Mouse (Mus musculus) thymus, postnatal 10 days (tissue): ENCODE measurements around the gene Stat5a.
A peak's percentile ranks its signal among the peaks of the same experiment; 100 is the strongest.

ENCODE experiments used
- DNase-seq, 2 experiments: peaks; one replicate each; pipeline ENCODE4 v3.0.0; 2021; ENCODE audit warnings: low spot score in 2 of 2

Stat5a gene

DNA sequence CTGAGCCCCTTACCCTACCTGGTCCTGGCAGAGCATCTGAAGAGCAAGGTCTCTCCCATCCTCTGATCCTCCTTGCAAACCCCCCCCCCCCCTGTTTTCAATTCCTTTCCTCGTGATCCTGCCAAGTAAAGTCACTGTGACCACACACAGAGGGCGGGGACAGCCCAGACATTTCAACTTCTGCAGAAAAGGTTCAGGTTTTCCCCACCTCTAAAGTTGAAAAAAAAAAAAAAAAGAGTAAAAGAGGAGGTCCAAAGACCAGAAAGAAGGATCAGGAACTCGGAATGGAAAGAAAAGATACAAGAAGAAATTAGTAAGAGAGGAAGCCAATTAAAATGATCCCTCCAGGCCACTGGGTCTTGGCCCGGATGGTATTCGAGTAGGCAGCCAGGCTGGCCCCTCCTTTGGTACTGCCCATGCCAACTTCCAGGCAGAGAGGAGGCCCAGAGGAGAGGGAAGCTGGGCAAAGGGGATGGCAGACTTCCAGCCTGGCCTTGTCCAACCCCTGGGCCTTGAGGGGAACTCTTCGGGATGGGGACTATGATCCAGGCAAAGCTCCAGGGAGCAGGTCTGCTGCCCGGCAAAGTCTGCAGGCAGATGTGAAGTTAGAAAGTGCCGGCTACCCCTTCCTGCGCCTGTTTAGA, at the start of gene Stat5a:
Stat5a (plus strand) TSS at position 417 of the 644 bp plus-strand sequence.
- no peak for DNase-seq

DNA sequence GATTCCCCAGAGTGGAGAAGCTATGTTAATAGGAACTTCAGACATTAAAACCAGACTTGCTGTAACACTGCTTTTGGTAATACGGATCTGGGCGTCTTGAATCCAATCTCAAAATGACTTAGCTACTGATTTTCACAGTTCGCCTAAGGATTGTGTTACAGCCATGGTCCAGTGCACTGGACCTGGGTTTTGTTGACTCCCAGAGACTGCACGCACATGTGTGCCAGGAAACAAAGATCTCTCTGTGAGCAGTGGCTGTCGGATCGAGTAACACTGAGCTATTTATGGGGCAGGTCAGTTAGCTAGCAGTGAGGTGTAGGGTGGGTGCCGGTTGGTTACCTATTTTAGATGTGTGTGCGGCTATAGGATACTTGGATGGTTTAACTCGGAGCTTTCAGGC, 48.6 kb upstream of the Stat5a start:
- DNase-seq = no peak

DNA sequence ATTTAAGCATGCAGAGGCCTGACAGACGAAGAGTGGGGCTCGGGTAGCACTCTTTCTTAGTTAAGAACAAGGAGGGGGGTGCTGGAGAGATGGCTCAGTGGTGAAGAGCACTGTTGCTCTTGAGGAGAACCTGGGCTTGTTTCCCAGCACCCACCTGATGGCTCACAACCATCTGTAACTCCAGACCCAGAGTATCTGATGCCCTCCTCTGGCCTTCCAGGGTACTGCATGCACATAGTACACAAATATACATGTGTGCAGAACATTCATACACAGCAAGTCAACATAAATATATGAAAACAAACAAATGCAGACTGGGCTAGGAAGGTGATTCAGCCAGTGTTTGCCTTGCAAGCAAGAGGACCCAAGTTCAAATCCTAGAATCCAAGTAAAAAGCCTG, 48.0 kb upstream of the Stat5a start:
- DNase-seq = no peak

DNA sequence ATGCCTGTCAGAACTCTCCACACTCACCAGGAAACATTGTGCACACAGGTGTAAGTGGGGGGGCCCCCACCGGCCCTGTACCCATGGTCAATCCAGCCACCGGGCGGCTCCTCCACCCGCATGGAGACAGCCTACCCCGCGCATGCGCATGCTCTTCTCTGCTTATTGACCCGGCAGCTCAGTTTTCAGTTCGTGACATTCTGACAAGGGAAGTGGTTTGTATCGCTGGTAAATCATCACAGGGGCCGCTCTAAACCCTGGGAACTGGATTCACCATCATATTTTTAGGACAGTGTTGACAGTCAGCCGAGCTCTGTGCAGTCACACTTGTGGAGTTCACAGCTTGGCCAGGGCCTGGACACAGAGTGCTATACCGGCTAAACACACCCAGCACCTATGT, 44.7 kb upstream of the Stat5a start:
- DNase-seq = peak; percentile 73 to 80

DNA sequence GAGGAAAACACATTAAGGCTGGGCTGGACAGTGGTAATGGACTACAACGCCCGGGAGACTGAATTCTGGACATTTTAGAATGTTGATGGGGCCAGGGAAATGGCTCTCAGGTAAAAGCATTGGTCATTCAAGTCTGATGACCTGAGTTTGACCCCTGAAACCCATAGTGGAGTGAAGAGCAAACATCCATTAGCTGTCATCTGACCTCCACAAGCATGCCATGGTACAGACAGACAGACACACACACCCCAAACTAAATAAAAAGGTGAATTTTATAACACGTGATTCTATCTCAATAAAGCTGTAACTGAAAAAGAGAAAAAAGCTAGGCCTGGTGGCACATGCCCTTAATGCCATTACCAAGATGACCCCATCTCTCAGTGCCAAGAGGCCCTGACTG, 42.8 kb upstream of the Stat5a start:
- no peak for DNase-seq

DNA sequence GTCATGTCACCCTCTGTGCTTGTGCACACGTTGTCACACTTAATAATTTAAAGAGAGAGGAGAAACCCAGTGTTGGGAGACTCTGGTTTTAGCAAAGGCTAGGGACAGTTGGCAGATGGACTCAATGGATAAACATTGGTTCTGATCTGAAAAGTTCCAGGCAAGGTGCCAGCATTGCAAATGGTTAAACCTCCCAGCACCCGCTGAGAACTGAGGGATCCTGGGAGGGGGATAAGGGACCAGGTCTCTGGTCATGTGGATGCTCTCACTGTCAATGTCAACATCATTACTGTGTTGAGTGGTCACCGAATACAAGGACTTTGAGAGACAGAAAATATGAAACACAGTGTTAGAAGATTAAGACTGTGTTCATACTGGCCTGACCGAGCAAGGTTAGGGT, 42.4 kb upstream of the Stat5a start:
- DNase-seq = no peak

DNA sequence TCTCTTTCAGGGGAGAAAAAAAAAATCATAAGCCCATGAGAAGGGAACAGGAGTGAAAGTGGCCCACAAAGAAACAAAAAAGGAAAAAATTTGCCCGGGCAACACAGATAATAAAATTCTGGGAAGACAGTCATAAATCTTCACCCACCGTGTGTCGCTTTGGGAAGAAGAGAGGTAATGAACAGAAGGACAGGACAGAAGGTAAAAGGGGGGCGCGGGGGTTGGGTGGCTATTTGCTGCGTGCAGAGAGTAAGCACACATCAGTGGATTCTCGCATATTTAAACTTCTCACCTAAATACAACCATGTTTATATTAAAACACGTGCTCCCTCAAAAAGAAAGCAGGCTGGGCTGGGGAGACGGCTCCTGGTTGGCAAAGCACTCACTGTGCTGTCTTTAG, 41.8 kb upstream of the Stat5a start:
- no peak for DNase-seq

DNA sequence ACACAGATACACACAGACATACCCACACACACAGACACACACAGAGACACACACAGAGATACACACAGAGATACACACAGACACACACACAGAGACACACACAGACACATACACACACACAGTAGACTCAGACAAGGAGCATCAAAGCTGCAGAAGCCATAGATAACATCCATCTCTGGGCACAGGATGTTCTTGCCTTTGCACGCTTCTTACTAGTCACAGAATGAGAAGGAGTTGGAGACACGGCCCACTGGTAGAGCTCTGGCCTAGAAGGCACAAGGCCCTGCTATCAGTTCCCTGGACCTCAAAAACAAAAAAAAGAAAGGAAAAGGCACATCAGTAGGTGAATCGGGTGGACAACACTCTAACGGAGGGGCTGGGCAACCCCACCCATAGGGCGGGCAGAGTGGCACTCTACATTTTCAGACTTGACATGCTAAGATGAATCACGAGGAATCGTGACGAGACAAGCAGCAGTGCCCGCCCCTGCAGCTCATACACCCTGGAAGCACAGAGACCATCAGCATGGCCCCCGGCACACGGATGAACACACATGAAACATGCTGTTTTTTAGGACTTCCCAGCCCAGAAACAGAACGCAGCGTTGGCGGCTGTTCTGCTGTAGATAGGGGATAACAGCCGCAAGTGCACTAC, 40.7 kb upstream of the Stat5a start:
- no peak for DNase-seq

DNA sequence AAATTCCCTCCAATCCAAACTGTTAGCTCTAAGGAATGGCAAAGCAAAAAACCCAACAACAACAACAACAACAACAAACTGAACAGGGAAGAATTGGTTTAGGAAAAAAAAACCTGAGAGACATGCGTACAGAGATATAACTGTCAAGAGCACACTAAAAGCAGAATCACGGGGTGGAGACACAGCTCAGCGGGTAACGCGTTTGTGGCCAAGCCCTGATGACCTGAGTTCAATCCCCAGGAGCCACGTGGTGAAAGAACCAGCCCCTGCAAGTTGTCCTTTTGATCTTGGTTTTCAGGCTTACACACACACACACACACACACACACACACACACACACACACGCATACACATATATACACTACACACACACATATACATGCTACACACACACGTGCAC, 40.1 kb upstream of the Stat5a start:
- no peak for DNase-seq

DNA sequence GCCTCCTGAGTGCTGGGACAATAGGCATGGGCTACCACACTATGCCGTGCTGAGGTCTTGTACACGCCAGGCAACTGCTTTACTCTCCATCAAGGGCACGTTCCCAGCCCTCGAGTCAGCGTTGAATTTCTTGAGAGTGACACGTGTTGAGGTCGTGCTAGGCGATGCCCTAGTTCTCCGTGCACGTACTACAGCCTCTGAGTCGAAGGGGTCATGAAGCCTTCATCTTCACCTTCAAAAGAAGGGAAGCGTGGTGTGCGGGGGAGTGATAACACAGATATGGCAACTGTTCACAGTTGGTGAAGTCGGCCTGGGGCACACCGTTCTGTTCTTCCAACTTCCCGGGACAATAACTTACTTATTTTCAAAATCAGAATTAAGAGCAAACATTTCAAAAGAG, 39.5 kb upstream of the Stat5a start:
- peak; percentile 61 to 74 for DNase-seq

DNA sequence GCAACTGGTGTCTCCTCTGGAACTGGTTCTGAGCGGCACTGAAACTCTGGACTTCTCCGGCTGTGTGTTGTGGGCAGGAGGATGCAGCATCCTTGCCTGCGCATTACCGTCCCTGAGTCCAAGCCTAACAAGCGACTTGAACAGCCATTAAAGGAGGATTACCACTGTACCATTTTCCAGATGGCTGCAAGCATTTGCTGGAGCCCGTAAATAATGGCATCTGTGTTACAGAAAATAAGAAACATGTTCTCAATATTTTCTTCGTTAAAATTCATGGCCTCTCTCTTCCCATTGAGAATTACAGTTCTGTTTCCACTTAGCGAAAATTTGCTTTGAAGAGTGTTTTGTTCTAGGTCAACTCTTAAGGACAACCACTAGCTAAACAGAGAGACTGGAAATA, 39.1 kb upstream of the Stat5a start:
- DNase-seq = no peak

DNA sequence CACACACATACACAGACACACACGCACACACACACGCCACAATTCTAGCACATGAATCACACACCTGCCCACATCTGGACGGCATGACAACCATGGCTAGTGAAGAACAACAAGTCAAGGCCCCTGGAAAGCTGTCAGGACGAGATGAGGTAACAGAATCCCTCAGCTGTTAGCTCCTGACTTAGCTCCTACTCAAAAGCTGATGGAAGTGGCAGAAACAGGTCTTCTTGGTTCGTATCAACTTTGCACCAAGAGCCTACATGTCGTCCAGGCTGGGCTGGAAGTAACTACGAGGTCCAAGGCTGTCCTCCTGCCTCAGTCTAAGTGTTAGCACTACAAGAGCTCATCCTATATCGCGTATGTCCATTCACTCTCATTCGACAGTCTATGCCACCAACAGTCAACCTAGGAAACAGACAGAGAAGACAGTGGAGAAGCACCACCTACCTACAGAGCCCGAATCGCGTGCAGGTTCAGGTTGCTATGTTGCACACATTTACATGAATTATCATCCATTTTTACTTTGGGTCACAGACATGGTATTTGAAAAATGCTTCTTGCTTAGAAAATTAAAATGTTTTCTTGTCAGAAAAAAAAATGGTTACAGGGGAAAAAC, 37.4 kb upstream of the Stat5a start:
- no peak for DNase-seq

DNA sequence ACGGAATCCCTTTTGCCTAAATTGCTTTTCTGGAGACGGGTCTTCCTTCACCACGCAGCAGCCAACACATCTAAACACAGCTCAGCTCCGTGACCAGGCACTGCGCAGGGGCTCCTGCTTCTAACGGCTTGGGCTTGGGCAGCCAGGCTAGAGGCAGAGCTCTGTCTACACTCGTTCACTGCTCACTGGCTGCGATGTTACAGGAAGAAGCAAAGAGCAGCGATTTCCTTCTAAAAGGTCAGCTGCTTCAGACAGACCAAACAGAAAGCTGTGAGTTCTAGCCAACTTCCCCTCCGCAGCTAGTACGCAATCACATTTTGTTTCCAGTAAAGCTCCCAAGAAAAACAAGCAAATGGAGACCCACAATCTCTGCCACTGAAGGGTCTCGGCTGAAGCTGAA, 36.8 kb upstream of the Stat5a start:
- peak; percentile 48 to 57 for DNase-seq

DNA sequence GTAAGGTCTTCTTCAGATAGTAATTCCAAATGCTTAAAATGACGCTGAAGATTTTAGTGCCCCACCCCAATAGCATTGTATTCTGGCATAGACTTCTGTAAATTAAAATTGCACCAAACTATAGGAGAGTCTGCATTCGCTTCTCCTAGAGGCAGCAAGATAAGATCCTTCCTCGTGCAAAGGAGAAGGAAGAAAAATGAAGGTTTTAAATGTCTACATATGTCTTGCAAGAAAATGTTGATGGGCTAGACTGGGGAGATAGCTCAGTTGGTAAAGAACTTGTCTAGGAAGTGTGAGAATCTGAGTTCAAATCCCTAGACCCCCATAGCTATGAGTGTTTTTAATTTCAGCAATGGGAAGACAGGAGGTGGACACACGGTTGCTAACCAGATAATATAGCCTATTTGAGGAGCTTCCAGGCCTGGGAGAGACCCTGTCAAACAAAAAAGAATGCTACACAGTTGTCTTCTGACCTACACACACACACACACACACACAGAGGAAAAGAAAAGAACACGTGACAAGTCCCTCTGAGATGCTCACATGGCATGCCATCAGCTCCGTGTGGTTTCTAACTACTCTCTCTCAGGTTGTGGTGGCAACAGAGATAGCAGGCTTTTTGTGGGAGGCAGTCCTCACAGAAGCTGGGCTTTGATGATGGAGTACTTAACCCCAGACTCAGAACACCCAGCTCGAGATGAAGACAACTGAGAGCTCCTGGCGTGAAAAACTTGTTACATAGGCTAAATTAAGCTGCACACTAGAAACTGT, 35.4 kb upstream of the Stat5a start:
- peak; percentile 64 to 78 for DNase-seq

DNA sequence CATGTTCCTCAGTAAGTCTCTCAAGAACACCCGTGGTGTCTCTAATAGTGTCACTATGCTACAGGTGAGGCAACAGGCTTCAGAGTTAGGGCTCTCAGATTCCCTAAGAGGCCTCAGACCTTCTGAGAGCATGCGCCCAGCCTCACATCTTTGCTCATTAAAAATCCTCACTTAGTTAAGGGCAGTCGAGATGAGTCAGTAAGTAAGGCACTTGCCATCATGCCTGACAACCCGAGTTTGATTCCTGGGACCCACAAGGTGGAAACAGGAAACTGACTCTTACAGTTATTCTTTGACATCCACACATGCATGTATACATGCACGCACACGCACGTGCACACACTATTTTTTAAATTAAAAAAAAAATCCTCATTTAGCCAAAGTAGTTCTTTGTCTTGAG, 34.7 kb upstream of the Stat5a start:
- DNase-seq = no peak

DNA sequence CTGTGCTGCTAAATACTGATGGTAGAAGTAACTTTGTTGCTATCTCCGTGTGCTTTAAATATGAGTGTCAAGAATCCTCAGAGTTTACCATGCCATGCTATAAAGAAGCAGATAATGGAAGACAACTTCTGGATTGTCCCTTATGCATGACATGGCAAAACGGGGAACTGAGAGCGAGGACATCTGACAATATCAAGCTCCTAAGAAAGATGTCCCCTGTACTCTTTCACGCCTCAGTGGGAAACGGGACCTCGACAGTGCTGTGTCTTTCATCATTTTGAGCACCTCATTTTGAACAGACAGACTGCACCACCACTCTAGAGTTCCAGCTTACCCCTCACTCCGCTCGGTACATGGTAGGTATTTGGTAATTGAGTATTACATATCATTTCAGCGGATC, 33.7 kb upstream of the Stat5a start:
- no peak for DNase-seq

DNA sequence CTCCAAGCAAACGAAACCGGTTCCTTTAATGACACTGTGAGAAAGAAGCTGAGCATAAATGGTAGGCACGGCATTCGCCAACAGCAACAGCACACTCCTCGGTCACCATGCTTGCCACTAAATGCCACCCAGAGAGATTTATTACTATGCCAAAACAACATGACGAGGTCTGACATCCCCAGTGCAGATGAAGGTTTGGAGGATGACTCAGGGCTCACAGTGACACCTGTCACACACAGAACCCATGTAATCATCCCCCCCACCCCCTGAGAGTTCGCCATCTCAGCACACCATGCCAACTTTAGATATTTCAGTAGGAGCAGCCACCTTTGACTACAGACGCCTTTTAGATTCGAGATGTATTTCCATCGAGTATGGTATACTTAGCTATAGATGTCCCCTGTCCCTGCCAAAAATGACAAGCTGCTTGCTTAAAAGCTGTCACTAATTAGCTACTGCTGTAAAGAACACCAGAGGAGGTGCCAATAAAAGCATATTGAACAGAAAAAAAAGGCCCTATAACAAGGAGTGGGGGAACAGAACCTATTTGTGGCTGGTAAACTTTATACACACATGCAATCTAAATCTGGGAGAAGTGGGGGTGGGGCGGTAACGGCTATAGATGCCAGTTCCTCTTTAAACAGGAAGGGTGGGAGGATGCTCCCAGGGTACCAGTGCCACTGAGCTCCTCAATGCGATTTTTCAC, 32.8 kb upstream of the Stat5a start:
- DNase-seq = no peak

DNA sequence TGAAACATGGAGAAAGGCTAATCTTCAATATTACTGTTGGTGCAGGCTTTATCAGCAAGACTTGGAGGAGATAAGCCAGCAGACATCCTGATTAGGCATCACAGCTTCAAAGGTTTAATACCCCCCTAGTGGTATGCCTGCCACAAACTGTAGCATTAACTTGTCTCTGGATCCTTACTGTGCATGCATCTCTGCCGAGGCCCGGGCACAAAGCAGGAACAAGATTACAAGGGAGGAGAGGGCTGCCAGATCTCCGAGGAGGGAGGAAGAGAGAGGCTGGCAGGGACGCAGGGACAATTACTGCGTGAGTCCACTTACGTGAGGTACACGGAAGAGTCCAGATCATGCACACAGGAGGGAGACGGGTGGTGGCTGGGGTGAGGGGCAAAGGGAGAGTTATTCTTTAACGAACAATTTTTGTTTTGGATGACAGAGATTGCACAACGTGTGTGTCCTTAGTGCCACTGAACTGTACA, 30.4 kb upstream of the Stat5a start:
- DNase-seq = no peak

DNA sequence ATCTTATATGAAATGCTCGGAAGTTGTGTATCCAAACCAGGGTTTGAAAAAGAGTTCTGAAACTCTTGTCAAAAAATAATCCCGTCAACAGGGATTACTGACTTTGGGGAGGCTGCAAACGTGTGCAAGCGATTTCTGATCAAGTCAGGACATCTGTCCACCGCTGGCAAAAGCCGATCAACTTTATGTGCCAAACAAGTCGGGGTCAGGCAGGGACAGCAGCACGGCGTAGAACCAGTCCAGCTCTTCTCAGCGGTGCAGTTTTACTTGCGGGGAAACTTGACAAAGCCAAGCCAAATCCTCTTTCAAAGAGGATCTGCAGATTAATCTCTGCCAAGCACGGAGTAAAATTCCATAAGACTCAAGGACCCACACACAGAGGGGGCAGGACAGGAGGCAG, 29.5 kb upstream of the Stat5a start:
- no peak for DNase-seq

DNA sequence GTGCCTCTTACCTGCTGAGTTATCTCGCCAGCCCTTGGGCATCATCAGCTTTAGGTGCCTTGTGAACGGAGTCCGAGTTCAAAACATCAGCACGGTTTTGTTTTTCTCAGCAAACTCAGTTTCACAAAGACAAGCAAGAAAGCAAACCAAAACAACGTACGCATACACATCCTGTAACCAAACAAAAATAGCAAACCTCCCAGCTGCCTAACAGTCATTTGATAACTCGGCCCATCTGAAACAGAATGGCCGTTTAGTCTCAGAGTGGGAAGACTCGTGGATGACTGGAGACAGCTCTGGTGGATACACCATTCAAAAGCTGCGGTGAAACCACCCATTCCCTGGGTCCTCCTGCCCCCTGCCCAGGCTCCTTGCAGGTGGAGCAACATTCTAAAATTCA, 27.8 kb upstream of the Stat5a start:
- no peak for DNase-seq

DNA sequence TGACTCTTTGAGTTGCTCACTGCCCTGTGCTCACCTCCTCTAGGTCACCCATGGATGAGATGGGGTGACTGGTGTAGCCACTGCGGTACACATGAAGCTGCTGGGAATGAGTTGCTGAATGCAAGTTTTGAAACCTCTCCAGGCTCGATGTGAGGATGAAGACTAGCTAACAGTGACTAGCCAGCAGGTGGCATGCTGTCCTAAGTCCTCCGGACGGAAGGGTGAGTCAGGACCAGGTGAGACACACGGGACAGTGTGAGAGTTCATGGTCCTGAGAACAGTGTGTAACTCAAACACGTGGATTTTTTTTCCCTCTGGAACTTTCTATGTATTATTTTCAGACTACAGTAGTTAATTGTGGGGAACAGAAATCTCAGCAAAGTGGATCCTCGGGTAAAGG, 25.7 kb upstream of the Stat5a start:
- DNase-seq = no peak
